Mouse (Mus musculus): ENCODE measurements around the gene Gm13057.
"Not testable (repeated sequence)": the region's sequence is repeated elsewhere in the genome, so short reads cannot be mapped to it uniquely, and the experiment has no call there.

The Gm13057 gene

DNA sequence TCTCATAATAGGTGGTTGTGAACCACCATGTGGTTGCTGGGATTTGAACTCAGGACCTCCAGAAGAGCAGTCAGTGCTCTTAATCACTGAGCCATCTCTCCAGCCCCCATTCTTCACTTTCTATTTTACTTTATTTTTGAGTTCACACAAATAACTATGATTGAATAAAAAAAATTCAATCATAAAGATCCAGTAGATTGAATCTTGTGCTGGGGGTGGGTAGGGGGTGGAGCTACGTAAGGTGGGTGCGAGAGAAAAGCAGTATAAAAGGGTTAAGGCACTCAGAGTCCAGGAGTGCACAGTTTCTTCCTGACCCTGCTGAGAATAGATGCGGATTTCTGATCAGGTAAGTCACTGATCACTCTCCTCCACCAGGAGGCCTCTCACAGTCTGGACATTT is at the start of gene Gm13057, which contains the start of gene BC080695:
Gm13057 (plus strand) TSS at position 310 of the 400 bp plus-strand sequence.
BC080695 (plus strand) TSS at position 301 of the 400 bp plus-strand sequence.
- in situ Hi-C loops (cut with MboI, MseI), result not testable (repeated sequence)

DNA sequence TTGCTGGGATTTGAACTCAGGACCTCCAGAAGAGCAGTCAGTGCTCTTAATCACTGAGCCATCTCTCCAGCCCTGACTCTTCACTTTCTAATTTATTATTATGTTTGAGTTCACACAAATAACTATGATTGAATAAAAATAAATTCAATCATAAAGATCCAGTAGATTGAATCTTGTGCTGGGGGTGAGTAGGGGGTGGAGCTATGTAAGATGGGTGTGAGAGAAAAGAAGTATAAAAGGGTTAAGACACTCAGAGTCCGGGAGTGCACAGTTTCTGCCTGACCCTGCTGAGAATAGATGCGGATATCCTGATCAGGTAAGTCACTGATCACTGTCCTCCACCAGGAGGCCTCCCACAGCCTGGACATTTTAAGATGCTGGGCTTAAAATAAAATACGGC is 40.5 kb upstream of the Gm13057 start, which contains the start of gene Gm13043:
Gm13043 (plus strand) TSS at position 301 of the 400 bp plus-strand sequence.
- in situ Hi-C loops (cut with MboI, MseI), result no loop called here

DNA sequence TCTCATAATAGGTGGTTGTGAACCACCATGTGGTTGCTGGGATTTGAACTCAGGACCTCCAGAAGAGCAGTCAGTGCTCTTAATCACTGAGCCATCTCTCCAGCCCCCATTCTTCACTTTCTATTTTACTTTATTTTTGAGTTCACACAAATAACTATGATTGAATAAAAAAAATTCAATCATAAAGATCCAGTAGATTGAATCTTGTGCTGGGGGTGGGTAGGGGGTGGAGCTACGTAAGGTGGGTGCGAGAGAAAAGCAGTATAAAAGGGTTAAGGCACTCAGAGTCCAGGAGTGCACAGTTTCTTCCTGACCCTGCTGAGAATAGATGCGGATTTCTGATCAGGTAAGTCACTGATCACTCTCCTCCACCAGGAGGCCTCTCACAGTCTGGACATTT is 15.9 kb upstream of the Gm13057 start, which contains the start of gene Gm13040:
Gm13040 (plus strand) TSS at position 301 of the 400 bp plus-strand sequence.
- in situ Hi-C loops (cut with MboI, MseI), result not testable (repeated sequence)

All from regulatory T cell (primary cell).